Mouse (Mus musculus) thymus, postnatal 10 days (tissue): ENCODE results near the gene Trpm3.

Experiments used
- DNase-seq, 2 experiments: peaks; one replicate each; pipeline ENCODE4 v3.0.0; 2021; ENCODE audit warnings: low spot score in 2 of 2

Gene Trpm3

DNA sequence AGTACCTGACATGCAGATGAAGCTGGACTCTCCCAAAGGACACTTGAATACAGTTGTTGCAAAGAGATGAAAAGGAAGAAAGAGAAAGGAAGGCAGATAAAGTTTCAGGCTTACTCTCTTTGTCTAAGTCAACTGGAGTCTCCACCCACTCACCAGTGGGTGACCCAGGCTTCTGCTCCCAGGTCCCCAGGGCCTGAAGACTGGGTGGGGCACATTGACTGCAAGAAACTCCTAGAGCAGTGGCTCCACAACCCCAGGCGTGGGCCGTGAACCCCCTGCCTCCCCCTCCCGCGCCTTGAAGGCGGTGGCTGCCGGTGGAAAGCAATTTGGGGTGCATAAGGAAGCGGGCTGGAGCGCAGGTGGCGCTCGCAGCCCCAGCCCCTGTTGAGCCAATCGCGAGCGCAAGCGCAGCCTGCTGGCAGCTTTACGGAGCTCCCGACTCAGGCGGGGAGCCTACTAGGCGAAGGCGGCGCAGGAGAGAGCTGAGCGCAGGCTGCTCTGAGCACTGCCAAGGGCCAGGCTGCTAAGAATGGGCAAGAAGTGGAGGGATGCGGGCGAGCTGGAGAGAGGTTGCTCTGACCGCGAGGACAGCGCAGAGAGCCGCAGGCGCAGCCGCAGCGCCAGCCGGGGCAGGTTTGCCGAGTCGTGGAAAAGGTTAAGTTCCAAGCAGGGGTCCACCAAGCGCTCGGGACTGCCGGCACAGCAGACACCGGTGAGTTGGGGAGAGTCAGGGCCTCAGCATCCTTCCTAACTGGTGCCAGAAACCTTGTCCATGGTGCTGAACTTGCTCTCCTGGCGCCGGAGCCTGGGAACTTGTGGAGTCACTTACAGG, at the start of gene Trpm3:
Gene Trpm3 (plus strand): TSS at position 457 of the 832 bp plus-strand sequence.
- DNase-seq: peak in 1 of 2 experiments; percentile 13

DNA sequence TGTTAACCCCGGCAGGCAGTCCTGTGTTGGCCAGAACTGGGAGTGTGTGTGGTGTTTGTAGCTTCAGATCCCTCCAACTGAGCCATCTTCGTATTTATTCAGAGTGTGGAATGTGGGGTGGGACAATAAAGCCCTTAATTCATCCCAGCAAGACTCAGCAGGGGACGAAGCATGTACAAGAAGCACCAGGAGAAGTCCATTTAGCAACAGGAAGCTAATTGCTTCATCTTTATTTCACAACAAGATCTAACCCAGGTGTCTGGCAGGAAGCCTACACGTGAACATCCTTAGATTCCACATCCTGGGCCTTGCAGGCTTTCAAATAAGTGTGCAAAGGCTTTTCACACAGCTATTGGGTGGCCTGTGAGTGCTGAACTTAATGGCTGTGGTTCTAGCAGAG, 38.3 kb upstream of the Trpm3 start:
- DNase-seq: no peak

DNA sequence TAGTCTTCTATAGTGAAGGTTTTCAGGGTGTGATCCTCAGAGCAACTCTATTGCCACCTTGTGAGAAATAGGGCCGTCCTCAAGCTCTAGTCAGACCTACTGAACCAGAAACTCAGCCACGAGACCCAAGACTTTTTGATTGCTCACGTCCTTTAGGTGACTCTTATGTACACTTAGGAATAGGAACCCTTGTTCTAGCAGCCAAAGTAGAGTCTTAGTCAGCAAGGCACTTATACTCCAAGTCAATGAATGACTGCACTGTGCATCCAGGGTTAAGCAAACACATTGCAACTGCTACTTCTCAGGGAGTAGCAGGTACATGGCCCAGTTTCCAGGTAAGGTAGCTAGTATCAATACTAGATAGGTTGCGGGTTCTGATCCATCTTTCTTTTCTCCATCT, 35.0 kb upstream of the Trpm3 start:
- no peak for DNase-seq

DNA sequence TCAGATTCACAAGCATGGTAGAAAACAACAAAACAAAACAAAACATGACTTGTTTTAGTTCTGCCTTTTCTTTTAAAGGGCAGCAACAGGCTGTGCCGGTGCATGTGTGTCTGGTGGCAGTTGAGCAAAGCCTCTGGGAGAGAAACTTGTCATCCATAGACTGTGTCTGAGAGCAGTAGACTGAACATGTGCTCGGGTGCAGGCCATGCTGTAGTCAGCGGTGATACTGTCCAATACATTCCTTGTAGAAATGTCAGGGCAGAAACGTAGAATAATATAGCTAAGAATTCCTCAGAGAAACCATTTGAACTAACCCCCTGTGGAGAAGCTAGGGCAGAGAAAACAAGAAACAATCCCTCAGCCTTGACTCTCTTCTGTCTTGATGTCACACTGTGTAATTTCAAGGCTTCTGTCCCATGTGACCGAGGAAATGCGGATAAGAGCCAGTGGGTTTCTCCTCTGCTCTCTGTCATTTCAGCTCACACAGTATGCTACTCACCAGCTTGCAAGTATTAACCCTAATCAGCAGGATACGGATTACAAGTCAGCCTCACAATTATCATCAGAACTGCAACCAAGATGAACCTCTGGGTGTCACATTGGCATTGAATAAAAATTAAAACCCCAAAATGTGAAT, 33.9 kb upstream of the Trpm3 start:
- no peak for DNase-seq

DNA sequence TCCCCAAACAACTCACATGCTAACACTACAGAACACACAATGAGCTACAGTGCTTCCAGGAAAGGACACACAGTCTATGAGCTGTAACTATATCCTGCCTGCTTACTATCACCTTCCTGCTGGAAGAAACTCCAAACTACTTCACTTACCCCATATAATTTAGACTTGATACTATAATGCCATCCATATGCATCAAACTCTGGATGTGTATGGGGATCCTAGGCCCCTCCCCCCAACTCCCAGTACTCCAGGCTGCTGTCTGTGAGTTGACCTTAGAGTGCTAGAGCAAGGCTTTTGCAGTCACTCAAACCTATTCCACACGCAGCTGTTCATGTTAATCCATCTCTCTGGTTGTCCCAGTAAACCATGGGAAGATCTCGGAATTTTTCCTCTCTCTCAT, 33.2 kb upstream of the Trpm3 start:
- DNase-seq: no peak

DNA sequence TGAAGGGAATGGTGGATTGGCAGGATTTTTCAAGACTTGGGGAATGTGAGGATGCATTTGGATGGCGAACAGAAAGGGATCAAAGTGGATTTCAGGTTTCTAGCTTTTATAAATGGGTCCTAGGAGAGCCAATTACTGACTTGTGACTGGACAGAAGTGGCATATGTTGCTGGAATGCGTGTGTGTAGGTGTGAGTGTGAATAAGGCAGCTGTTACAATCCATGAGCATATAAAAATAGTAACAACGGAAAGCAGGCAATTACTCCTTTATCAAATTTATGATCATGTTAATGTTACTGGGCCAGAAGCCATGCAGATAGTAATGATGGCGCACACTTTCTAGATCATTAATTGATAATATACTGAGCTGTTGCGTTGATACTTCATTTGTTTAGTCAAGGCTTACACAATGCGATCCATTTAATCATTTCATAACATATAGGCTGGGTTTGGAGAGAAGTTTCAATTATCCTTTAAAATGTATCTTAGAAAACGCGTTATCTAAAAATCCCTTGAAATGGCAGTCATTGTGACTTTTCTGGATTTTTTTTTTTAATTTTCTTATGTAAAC, 29.9 kb upstream of the Trpm3 start:
- DNase-seq: no peak

DNA sequence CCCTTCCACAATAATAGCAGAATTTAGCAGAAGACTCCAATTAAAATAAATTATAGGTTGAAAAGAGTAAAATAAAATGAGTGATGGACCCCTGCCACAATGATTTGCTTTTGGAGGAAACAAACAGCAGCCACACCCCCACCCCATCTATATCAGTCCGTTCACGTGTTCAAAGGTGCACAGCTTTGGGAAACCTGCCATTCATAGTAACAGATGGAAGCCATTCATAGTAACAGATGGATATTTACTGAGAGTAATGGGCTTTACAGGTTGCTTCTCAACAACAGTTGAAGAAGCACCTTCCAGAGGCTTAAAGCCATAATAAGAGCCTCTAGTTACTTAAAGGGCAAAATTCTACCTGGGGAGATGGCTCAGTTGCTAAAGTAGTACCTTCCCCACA, 17.9 kb upstream of the Trpm3 start:
- DNase-seq: no peak

DNA sequence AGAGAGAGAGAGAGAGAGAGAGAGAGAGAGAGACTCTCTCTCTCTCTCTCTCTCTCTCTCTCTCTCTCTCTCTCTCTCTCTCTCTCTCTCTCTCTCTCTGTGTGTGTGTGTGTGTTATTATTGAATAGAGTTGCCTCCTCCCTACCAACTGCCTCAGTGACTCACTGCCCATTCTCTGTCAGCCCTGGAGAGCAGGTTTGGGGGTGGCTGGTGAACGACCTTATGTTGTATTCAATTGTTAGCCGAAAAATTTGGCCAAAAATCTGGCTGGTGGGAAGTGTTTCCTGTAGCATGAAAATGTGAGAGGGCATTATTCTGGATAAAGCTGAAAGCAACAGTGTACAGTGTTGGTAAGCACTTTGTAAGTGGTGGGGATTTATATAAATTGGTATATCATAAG, 17.2 kb upstream of the Trpm3 start:
- DNase-seq: no peak

DNA sequence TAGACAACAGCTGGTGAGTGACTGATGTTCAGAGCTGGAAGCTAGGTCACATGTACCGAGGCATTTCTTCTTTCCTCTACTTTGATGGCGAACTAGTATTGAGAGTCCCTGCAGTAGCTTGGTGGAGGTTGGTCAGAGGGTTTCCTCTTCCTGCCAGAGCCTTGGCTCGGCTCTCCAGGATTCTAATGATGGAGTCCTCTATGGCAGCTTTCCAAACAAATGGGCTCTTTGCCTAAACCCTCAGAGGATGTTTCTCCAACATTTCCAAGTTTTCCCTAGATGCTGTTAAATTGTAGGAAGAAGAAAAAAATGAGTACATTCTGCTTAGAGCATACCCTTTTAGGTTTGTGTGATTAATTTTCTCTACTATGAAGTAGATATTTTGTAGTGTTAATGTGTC, 6.2 kb upstream of the Trpm3 start:
- DNase-seq: no peak

DNA sequence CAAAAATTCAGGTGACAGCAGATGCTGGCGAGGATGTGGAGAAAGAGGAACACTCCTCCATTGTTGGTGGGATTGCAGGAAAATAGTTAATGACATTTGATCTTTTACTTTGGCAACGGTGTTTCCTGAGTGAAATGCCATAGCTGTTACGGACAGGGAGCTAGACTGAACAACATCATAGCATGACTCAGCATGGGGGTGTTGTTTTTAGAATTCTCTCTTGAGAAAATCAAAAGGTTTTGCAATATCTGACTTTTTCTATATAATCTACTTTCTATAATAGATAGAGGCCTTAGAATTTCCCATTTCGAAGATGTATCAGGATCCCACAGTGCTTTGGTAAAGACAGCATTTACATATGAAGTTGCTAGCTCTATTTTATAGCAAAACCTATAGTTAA, 39.7 kb downstream of the Trpm3 start:
- no peak for DNase-seq

DNA sequence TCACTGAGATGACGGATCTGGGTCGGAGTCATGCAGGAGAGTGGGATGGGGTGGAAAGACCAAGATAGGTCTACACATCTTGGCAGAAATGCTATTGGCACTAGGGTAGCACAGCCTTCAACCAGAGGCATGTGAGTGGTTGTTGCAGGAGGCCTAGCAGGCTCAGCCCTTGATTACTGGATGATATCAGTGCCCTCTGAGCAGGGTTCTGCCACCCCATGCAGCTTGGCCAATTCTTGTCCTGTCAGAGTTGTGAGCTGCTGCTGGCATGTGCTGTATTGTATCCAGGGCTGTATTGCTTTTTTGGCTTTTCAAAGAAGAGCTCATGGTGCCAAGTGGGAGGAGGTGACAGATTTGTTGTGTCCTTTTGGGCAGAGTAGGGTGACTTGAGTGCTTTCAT, 40.2 kb downstream of the Trpm3 start:
- DNase-seq: no peak

DNA sequence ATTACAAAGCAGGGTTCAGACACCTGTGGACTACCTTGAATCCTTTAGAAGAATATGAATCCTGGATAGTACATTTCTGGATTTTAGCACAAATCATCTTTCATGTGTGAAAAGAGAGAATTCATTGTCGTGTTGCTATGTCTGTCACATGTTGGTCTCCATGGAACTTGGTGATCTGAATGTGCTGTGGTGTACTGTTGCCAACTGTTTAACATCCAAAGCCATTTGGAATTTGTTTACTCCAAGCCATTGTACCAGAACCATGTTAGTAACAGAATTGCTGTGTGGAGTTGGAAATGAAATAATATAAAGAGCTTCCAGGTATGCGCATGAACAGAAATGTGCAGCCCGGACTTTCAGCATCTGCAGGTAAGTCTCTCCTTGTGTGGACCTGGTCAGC, 41.3 kb downstream of the Trpm3 start:
- no peak for DNase-seq

DNA sequence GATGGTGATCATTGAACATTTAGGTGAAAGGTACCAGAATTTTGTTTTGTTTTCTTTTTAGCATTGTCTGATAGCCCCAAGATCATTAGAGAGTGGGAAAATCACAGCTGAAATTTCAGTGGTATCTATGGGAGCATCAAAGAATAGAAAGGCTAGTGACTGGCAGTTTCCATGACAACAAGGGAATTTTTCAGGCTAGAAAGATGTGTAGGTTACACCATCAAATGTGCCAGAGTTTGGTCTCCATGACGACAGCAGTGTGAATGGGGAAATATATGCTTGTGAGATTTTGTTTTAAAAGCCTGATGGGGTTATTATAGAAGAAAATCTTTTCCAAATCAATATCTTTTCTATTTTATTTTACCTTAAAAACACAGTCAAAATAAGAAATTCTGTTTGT, 50.9 kb downstream of the Trpm3 start:
- no peak for DNase-seq

DNA sequence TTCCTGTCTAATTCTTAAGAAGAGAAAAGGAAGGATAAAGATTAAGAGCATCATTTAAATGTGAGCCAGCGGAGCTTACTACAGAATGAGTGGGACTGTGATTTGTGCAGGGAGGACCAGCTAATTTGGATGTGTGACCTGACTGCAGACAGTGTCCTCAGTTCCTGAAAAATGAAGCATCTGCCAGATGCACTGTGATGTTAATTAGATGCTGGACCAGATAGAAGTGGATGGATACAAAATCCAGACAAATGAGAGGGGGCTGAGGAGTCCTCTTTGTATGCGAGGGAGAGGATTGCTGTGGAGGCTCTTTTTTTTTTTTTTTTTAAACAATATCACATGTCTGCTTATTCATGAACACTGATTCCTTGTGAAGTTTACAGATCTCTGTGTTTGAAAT, 83.7 kb downstream of the Trpm3 start:
- DNase-seq: no peak

DNA sequence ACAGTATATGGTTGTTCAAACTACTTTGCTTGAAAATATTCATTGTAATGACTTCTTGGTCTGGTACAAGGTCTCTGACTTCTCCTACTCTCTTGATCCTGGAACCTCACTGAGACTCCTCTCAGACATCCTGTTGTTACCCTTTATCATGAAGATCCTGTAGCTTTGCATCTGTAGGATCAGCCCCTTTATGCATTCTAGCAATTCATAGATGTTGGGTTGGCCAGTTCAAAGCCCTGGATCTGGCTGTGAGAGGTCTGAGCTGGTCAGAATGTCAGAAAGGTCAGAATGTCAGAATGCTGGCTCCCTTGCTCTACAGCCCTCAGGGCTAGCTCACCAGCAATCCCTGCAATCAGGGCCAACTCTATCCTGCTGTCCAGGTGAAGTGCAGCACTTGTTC, 95.3 kb downstream of the Trpm3 start:
- DNase-seq: no peak

DNA sequence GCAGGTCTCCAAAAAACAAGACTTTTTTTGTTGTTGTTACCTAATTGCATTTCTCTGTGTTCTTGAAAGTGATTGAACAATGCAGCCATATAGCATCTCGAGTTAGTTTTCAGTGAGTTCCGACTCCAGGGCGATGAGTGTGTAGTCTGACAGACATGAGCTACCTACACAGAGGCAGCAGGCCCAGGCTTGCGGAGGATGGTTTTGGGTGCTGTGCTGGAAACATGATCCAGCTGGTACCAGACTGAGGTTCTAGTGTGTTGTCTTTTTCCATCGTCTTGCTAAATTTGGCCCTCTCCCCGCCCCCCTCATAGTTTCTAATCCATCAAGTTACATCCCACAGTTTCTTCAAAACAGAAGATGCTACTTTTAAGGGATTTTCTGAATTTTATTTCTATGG, 110.2 kb downstream of the Trpm3 start:
- no peak for DNase-seq

DNA sequence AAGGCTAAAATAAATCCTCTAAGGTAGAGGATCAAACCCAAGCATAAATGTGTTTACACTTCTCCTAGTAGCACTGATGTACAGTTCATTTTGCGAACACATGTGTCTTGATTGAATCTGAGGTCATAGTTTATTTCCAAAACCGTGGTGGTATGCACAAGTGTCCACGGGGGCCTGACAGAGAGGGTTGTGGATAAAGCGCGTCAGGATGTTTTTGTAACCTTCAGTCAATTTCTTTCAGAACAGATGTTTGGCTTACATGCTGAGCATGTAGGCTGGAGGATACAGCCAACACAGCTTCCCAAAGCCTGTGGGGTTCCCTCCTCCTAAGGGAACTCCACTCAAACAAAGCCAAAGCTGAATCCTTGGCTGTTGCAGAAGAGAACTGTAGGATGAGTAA, 134.1 kb downstream of the Trpm3 start:
- DNase-seq: no peak

DNA sequence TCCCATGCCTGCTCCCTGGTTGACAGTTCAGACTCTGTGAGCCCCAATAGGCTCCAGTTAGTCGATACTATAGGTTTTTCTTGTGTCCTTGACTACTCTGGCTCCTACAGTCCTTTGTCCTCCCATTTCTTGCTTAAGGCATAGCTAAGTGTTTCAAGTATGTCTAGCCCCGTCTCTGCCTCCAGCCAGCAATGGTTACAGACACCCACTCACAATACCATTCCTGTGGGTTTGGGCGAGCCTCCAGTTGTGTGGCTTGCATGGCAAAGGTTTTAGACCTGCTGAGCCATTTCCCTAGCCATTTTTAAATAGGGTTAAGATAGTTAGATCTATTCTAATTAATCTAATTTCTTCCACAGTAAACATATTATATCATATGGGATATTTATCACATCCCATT, 145.8 kb downstream of the Trpm3 start:
- DNase-seq: no peak

DNA sequence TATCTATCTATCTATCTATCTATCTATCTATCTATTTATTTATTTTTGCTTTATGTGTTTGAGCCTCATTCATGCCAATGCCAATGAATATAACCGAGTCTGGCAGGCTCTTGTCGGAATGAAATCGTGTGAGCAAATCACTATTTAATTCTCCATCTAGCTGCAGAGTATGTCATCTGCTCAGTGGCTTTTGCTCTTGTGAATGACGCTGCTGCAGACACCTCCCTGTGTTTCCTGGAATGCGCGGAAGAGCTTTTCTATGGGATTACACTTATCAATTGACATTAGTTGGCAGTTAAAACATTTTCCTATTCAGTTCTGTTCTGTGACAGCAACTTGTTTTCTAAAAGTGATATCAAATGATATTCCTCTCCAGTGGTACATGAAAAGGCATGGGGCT, 153.8 kb downstream of the Trpm3 start:
- no peak for DNase-seq

DNA sequence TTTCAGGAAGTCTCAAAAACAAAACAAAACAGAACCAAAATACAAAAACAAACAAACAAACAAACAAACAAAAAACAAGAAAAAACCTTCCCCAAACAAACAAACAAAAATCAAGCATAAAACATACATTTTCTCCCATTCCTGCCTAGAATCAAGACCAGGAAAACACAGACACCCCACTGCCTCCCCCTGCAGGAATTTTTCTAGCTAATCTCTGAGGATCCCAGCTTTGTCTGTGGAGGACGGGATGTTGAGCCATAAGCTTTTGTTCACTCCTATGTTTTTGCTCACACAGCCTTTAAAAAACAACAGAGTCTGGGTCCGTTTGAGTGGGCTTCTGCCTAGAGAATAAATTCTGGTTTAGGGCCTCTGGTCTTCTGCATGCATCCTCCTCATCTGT, 162.1 kb downstream of the Trpm3 start:
- DNase-seq: no peak

DNA sequence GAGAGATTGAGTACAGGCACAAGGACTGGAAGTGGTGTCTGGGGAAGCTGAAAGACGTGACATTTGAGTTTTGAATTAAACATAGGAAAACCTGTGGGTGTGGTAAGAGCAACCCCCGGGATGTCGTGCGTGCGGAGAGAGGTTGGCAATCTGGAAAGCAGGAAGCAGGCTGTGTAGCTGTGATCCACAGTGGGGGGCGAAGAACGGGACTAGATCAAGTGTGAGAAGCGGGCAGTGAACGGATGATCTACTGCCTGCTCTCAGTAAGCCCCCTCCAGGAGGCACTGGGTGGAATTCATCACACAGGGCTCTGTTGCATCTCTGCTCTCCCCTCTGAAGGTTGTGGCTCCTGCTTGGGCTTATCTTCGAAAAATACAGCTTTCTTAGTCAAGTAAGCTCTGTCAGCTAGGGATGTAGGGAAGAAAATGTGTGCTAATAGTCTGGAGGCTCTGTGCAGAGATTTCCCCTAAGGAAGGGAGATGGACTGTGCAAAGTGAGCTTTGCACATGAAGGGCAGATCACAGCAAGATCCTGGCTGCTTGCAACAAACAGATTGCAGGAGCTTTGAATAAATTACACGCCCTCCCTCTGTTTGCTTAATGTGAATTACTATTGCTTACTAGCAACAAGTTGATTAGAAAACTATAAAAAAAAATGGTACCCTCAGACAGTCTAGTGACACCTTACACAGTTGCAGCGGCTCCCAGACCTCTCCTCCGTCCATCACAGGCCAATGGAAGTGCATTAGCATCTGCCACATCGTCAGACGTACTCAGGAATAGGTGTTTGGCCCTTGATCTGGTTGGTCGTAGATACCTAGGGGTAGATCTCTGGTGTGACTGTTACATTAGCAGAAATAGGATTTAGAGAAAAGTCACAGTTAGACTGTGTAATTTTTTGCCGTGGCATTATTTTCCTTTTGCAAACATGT, 164.4 kb downstream of the Trpm3 start:
- DNase-seq: no peak
